Mouse (Mus musculus): ENCODE results near the gene Adgrg6. TPM values are rescaled to one million over a fixed set of nuclear protein-coding genes. Genes with fewer than 3 reads are reported as not detected.

Adgrg6 gene
- polyA plus RNA-seq, 1 experiment from 2014 or later = 1.0 TPM

DNA sequence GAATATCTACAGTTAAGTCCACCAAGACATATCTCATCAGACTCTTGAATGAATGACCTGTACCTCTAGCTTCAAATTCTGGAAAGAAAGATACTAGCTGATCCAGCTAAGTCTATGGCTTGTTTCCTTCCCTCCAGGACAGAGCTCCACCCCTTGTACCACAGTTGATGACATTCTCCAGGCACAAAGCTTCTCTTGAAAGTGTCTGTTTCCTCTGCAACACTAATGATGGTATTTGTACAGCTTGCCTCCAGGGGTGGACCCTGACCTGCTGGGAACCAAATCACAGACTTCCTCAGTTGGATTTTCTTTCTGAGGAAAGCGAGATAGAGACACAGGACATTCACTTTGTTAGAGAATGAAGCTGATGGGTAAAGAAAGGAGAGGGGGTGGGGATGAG is 69.1 kb downstream of the Adgrg6 start:
- Histone ChIP-seq H3K9ac (ENCODE audit: low read depth, low read length) (no peak overlapping the region), H3K4me1 (replicated peaks; ENCODE audit: control insufficient read depth, insufficient read depth, low read length) (no peaks in the 10 kb centered on the region), H3K36me3 (ENCODE audit: control insufficient read depth, insufficient read depth) (no peaks in the 10 kb centered on the region), H3K27me3 (replicated peaks; ENCODE audit: control insufficient read depth, insufficient read depth, low read length) (no peaks in the 10 kb centered on the region), H3K27ac (ENCODE audit: low read depth, low read length) (no peak overlapping the region), H3K4me3 (ENCODE audit: low read depth, low read length) (no peak overlapping the region), H3K4me2 (replicated peaks; ENCODE audit: low read depth) (no peak overlapping the region), H3K9me3 (ENCODE audit: control insufficient read depth) (no peaks in the 10 kb centered on the region)
- no peak for TF ChIP-seq CTCF (IDR thresholded peaks at IDR 0.05; ENCODE audit: low read depth)
- no peak for ATAC-seq
- WGBS = 75% methylated on average over 1 of the region's 1 CpGs

DNA sequence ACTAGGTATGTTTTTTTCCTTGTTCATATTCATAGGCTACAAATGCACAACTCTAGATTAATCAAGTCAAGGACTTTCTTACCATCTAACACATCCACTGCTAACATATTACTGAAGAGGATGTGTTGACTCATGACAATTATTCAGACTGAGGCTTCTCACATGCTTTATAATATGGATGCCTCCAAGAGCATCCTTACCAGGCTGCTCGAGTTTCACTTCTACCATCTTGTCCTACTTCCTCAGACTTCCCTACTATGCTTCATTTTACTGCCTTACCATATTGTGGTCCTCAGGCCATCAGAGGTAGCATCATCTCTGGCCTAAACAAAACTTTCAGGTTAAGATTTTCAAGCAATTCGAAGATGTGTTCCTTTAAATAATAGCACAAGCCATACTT is 69.8 kb downstream of the Adgrg6 start:
- H3K9ac ChIP-seq (ENCODE audit: low read depth, low read length) = no peak overlapping the region
- 87% methylated on average over 2 of the region's 2 CpGs for WGBS

DNA sequence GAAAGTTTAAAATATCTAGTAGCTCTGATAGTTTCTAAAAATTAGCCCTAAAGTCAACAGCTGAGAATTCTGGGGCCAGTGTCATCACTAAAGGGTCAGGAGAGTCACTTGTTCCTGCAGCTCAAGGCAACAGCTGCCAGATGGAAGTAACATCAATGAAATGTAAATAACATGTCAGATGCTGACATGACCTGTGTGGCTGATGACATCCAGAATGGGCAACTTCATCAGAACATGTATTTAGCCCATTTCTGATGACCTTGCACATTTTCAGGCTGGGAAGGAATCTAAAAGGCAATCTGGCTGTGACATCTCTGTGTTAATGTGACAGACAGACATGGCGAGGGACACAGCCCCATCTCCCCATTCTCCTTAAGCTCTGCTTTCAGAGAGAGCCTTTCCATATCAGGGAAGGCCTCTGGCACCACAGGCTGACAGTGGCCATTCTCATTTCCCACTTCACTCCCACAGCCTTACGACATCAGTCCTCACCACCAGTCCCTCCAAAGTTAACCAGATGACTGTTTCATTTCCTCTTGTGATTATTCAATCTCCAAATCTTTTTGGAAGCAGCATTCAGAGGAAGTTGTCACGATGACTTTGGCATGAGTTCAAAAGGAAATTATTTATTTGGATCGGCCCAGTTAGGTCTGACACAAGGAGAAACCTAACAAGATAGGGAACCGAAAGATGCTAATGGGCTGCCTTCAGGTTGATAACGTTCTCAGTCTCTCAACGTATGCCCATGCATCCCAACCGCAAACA is 70.7 kb downstream of the Adgrg6 start:
- H3K27ac ChIP-seq (ENCODE audit: low read depth, low read length) = no peak overlapping the region
- no peaks in the 10 kb centered on the region for H3K9me3 ChIP-seq (ENCODE audit: control insufficient read depth)
- H3K36me3 ChIP-seq (ENCODE audit: control insufficient read depth, insufficient read depth) = no peaks in the 10 kb centered on the region
- no peak overlapping the region for H3K4me2 ChIP-seq (replicated peaks; ENCODE audit: low read depth)
- WGBS = 74% methylated on average over 8 of the region's 8 CpGs
- no peak for ATAC-seq
- no peak overlapping the region for H3K4me3 ChIP-seq (ENCODE audit: low read depth, low read length)
- no peak for TF ChIP-seq CTCF (IDR thresholded peaks at IDR 0.05; ENCODE audit: low read depth)
- H3K27me3 ChIP-seq (replicated peaks; ENCODE audit: control insufficient read depth, insufficient read depth, low read length) = no peaks in the 10 kb centered on the region
- no peak overlapping the region for H3K9ac ChIP-seq (ENCODE audit: low read depth, low read length)
- no peaks in the 10 kb centered on the region for H3K4me1 ChIP-seq (replicated peaks; ENCODE audit: control insufficient read depth, insufficient read depth, low read length)

More for the DNA sequence above, 69.8 kb downstream of the Adgrg6 start:
- Histone ChIP-seq H3K4me1 (replicated peaks; ENCODE audit: control insufficient read depth, insufficient read depth, low read length) (no peaks in the 10 kb centered on the region), H3K27ac (ENCODE audit: low read depth, low read length) (no peak overlapping the region), H3K4me2 (replicated peaks; ENCODE audit: low read depth) (no peak overlapping the region), H3K36me3 (ENCODE audit: control insufficient read depth, insufficient read depth) (no peaks in the 10 kb centered on the region), H3K27me3 (replicated peaks; ENCODE audit: control insufficient read depth, insufficient read depth, low read length) (no peaks in the 10 kb centered on the region), H3K9me3 (ENCODE audit: control insufficient read depth) (no peaks in the 10 kb centered on the region), H3K4me3 (ENCODE audit: low read depth, low read length) (no peak overlapping the region)
- TF ChIP-seq CTCF (IDR thresholded peaks at IDR 0.05; ENCODE audit: low read depth) = no peak
- ATAC-seq = no peak

DNA sequence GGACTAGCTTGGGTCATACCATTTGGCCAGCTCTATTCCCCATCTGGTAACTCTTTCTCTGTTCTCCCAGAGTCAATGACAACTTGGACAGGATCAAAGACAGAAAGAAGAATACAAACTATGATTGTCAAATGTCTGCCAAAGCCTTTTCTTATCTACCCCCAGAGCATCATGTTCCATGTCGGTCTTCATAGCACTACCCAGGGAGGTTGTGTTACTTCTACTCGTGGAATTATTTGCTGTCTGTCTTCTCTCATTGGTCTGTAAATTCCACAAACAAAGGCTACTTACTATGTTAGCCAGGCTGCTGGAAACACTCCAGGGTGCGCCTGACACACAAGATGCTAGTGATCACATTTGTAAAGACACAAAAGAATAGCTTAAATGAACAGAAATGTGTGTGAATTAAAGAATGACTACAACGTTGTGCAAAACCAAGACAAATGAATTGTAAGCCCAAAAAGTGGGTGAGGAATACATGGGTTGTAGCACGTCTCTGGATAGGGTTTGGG is 74.4 kb downstream of the Adgrg6 start:
- no peaks in the 10 kb centered on the region for H3K36me3 ChIP-seq (ENCODE audit: control insufficient read depth, insufficient read depth)
- WGBS = 67% methylated on average over 5 of the region's 5 CpGs
- H3K4me3 ChIP-seq (ENCODE audit: low read depth, low read length) = no peak overlapping the region
- H3K27ac ChIP-seq (ENCODE audit: low read depth, low read length) = no peak overlapping the region
- H3K9me3 ChIP-seq (ENCODE audit: control insufficient read depth) = no peaks in the 10 kb centered on the region
- TF ChIP-seq CTCF (IDR thresholded peaks at IDR 0.05; ENCODE audit: low read depth) = no peak
- no peak overlapping the region for H3K9ac ChIP-seq (ENCODE audit: low read depth, low read length)
- H3K4me1 ChIP-seq (replicated peaks; ENCODE audit: control insufficient read depth, insufficient read depth, low read length) = no peaks in the 10 kb centered on the region
- no peak overlapping the region for H3K4me2 ChIP-seq (replicated peaks; ENCODE audit: low read depth)
- no peak for ATAC-seq
- H3K27me3 ChIP-seq (replicated peaks; ENCODE audit: control insufficient read depth, insufficient read depth, low read length) = no peaks in the 10 kb centered on the region

DNA sequence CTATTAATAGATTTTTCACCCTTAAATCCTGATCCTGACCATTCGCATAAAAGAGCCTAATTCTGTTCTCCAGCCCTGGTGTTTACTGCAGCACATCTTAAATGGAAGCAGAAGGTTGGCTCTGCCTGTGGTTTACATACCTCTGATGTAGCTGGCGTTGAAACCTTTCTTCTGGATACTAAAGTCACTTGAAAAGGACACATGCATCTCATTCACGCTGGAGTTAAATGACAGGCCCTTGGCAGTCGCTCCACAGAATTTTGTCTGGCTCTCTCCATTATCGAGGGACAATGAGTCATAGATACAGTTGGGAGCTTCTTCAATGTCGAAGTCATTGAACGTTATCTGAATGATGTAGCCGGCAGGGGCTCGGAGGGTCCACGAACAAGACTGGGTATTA is 76.8 kb downstream of the Adgrg6 start:
- no peaks in the 10 kb centered on the region for H3K9me3 ChIP-seq (ENCODE audit: control insufficient read depth)
- no peaks in the 10 kb centered on the region for H3K4me1 ChIP-seq (replicated peaks; ENCODE audit: control insufficient read depth, insufficient read depth, low read length)
- no peaks in the 10 kb centered on the region for H3K27me3 ChIP-seq (replicated peaks; ENCODE audit: control insufficient read depth, insufficient read depth, low read length)
- no peak overlapping the region for H3K4me3 ChIP-seq (ENCODE audit: low read depth, low read length)
- H3K9ac ChIP-seq (ENCODE audit: low read depth, low read length) = no peak overlapping the region
- no peak overlapping the region for H3K4me2 ChIP-seq (replicated peaks; ENCODE audit: low read depth)
- H3K36me3 ChIP-seq (ENCODE audit: control insufficient read depth, insufficient read depth) = no peaks in the 10 kb centered on the region
- WGBS = 77% methylated on average over 10 of the region's 10 CpGs
- no peak for ATAC-seq
- no peak for TF ChIP-seq CTCF (IDR thresholded peaks at IDR 0.05; ENCODE audit: low read depth)
- no peak overlapping the region for H3K27ac ChIP-seq (ENCODE audit: low read depth, low read length)

DNA sequence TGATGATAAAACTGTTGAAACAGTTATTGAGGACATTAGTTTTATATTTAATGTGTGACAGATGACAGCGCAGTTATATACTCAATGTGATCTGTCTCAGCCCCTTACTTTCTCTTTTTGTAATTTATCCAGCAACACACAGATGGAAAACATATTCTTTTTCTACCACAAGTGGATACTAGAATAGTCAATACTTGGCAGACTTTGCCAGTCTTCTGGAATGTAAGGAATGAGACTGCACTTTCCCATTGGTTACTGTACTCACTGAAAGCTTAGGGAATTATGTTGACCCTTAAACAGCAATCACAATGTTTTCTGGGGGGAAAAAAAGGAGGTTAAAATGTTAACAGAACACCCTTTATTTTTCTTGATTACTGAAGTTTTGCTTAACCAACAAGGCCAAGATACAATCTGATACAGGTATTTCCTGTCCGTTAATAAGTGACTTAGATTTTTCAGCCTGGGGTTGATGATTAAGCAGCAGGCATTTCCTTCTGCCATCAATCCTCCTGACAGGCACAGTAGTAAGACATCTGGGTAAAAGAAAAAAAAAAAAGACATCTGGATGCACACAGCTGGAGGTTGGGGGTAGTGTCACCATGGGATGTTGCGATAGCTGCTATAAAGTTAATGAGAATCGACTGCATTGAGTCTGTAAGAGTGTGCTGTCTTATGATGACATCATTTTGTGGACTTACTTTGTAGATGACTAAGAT is 81.5 kb downstream of the Adgrg6 start:
- no peaks in the 10 kb centered on the region for H3K36me3 ChIP-seq (ENCODE audit: control insufficient read depth, insufficient read depth)
- no peak for TF ChIP-seq CTCF (IDR thresholded peaks at IDR 0.05; ENCODE audit: low read depth)
- H3K4me3 ChIP-seq (ENCODE audit: low read depth, low read length) = no peak overlapping the region
- no peak overlapping the region for H3K9ac ChIP-seq (ENCODE audit: low read depth, low read length)
- no peaks in the 10 kb centered on the region for H3K9me3 ChIP-seq (ENCODE audit: control insufficient read depth)
- peak; percentile 31; the same call in 1 of the 2 replicates for ATAC-seq
- H3K4me1 ChIP-seq (replicated peaks; ENCODE audit: control insufficient read depth, insufficient read depth, low read length) = no peaks in the 10 kb centered on the region
- H3K27ac ChIP-seq (ENCODE audit: low read depth, low read length) = no peak overlapping the region
- no peaks in the 10 kb centered on the region for H3K27me3 ChIP-seq (replicated peaks; ENCODE audit: control insufficient read depth, insufficient read depth, low read length)
- no peak overlapping the region for H3K4me2 ChIP-seq (replicated peaks; ENCODE audit: low read depth)
- 43% methylated on average over 4 of the region's 4 CpGs for WGBS

Data from intestine, postnatal 0 days (tissue).